Mouse (Mus musculus) cerebellum, adult 11 months (tissue): ENCODE data around the gene Ier5.

Experiments used
- DNase-seq: peaks from one replicate; pipeline ENCODE4 v3.0.0; 2022

Gene Ier5

DNA sequence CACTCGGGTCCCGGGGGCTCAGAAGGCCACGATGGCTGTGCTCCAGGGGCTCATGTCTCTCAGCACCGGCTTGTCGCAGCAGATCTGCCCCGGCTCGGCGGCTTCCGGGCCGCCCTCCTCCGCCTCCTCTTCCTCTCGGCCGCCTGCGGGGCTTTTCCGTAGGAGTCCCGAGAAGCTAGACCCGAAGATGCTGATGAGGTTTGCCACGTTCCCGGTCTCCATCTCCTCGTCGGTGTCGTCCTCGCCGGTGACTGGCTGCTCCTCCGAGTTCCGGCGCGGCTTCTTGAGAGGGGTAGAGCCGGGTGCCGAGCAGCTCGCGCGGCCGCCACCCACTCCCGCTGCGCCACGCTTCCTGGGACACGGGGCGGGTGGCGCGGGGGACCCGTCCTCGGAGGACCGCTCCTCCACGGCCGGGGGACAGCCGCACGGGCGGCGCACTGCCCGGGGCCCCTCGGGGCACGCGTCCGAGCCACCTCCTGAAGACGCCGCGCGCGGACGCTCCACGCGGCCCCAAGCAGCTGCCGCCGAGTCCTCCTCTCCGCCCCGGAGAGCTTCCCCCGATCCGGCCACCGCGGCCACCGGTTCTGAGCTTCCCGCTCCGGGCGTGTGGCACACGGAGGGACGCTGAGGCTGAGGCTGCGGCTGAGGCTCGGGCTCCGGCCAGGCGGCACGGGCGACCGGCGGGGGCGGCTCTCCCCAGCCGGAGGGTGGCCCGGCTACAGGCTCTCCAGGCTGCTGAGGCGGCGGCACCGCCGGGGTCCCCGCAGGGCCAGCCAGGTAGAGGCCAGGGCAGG is 753 bp downstream of the Ier5 start:
- peak; percentile 48 for DNase-seq

DNA sequence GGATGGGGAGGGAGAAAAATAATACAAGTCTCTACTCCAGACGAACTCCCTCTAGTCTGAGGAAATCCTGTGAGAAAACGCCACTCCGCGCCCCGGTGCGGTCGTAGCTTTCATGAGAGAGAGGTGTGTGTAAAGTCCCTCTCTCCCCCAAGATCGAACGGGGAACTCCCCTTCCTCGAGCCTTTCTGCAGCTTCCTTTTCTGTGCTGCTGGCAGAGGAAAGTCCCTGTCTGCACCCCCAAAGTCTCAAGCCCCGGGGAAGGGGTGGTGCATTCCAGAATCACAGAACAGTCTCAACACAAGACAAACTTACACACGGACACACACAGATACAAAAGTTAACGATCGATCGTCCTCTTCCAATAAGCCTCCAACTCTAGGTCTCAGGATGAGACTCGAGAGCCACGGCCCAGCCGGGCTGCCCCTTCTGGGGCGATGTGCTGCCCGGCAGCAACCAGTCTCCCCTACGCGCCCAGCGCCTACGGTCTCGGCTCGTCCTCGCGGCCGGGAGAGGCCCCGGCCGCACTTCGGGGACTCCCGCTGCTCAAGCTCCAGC is 1.4 kb downstream of the Ier5 start:
- DNase-seq: no peak

DNA sequence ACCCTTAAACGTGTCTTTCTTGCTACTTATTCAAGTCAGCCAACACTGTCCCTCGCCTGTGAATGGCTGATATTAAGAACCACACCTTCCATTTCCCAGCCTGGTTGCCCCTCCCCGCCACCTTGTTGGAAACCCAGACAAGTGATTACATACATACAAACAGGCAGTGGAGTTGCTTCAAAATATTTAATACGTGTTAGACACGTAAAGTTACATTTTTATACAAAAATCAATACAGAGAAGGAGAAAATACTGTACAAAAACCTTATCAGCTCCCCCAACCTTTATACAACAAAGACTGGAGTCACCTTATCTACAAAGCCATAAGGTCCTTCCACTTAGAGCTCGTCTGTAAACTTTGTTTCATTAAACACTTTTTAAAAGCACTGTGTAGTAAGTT is 2.1 kb downstream of the Ier5 start:
- no peak for DNase-seq

DNA sequence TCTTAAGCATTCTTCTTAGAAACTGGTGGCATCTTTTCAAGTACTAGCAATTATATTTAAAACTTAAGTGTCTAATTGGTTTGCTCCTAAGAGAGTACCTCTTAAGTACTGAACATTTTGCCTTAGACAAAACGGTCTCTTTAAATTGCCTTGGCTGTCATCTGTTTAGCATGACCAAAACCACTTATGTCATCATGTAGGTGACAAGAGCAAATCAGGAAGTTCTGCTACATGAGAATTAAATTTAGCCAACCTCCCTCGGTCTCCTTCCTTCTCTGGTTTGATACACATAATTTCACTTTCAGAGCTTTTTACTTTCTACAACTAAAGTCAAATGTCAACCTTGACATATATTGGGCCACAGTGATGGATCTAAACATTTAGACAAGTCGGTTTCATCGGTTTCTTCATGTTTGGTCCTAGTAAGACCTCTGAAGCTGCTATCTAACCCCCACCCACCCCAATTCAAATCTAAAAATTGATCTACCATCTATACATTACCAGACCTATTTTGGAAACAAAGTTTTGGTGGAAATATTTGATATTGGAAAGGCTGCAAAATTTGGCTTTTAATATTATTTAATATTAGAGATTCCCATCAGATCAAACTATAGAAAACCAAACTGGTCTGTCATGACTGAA is 2.7 kb downstream of the Ier5 start:
- DNase-seq: no peak

- no peak for DNase-seq
These were observed 5.3 kb downstream of the Ier5 start for GRCm38 (mm10) chr1:155093971-155094707.

- no peak for DNase-seq
These were observed 6.2 kb downstream of the Ier5 start for GRCm38 (mm10) chr1:155093145-155093791.

DNA sequence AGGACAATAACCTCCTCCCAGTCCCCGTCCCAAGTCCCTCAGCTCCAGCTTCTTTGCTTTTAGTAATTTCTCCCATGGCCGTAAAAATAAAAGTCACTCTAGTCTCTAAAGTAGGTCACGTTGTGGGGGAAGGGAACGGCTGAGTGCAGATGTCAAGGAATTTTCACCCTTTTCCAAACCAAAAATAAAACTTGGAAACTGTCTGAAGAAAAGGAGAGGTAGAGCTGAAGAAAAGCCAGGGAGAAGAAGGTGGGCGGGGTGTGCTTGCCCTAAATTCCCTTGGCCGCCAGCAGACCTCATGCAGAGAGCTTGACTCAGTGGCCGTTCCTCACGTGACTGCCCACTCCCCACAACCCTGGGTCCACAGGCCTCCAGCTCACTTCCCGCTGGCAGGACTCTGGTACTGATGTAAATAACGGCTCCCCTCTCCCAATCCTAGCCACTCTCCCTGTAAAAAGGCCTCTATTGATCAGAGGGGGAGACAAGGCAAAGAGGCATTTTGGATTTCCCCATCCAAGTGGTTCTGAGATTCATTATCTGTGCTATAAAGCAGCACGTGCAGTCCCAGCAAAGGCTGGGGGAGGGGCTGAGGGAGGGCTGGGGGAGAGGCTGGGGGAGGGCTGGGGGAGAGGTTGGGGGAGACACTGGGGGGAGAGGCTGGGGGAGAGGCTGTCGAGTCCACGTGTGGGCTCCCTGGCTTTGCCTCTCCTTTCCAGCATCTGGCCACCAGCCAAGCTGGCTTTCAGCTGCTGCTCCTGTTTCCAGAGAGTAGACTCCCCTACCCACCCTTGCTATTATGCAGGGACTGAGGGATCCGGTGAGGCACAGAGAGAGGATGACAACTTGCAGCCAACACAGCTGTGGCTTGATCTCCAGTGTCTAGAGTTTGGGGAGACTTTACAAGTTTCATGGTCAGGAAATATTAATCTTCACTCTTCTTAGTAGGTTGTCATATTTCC is 7.3 kb downstream of the Ier5 start:
- DNase-seq: no peak

DNA sequence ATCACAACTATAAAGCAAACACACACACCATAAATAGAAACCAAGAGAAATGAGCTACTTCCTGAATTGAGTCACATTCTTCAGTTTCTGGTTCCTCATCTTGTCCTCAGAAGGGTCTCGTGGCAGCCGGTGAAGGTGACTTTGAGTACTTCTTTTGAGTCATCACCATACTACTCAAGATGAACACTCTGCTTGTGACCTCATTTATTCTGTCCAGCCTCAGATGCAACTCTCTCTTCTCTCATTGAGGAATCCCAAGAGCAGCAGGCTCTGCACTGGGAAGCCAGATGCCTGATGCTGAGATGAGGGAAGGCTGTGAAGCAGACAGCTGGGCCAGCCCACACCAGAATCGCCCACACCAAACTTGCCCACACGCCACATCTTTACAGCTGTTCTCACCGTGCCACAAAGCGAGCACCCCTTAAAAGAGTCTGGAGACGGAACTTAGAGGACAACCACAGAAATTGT is 8.0 kb downstream of the Ier5 start:
- no peak for DNase-seq

- DNase-seq: no peak
These were observed 8.7 kb downstream of the Ier5 start for GRCm38 (mm10) chr1:155090736-155091135.

DNA sequence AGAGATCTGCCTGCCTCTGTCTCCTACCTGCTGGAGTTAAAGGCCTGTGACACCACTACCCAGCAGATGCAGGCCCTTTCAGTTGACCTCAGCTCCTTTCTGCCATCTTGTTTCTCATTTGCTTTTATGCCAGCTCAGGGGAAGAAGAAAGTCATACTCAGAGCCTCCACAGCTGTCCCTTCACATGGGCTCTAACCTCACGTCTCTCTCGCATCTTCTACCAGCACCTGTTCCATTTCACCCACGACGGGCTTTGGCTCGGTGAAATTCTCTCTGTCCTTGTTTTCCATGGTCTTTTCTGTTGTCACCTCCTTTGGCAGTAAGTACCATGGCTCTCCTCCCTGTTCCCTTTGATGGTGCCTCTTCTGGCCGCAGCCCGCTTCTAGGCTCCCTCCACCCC is 9.1 kb downstream of the Ier5 start:
- no peak for DNase-seq

GRCm38 (mm10) chr1:155088847-155089603 is 10.4 kb downstream of the Ier5 start:
- DNase-seq: no peak

DNA sequence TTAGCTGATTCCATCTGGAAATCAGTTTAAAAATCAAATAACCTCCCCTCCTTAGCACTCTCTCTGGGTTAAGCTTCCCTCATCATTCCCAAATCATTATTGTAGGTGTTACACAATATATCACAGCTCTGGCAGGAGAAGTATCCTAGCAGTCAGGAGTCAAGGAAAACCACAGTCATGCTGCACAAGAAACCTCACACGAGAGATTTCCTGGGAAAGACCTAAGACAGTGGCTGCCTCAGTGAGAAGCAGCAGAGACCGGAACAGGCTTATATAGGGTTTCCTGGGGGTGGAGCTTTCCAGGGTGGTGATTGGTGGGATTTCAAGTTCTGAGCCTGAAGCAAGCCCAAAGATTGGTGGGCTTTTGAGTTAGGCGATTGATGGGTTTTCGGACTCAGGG is 11.4 kb downstream of the Ier5 start:
- no peak for DNase-seq

- no peak for DNase-seq
These were observed 12.5 kb downstream of the Ier5 start for GRCm38 (mm10) chr1:155086893-155087292.

DNA sequence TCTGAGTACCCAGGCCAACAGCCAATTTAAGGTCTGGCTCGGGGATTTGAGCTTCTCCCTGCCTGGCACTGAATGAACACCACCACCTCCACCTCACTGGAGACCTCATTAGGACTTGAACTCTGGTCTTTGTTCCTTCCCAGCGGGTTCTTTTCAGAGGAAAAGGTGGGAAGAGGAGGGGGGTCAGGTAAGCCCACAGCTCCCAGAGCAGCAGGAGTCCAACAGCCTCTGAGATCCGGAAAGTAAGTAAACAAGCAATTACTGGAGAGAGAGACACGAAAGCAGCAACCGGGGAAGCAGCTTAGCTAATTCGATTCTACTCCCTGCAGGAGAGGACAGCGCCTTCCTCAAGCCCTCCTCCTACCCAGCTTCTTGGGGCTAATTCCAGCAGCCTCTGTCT is 13.0 kb downstream of the Ier5 start:
- DNase-seq: no peak

DNA sequence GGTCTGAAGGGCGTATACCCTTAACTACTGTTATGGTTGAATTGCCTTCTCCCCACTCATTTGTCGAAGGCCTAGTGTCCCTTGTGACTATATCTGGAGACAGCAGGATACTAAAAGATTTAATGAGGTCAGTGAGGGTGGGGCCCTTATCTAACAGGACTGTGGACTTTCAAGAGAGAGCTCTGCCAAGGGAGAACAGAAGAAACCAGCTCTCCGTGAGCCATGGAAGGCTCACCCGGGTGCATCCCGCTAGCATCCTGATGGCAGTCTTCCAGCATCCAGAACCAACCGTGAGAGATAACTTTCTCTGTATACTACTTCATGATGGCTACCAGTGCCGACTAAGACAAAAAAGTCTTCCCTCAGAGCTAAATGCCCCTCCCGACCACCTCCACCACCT is 14.6 kb downstream of the Ier5 start:
- no peak for DNase-seq

GRCm38 (mm10) chr1:155083271-155084265 is 15.9 kb downstream of the Ier5 start:
- DNase-seq: peak; percentile 84

GRCm38 (mm10) chr1:155082965-155083268 is 16.5 kb downstream of the Ier5 start:
- DNase-seq: no peak

- DNase-seq: no peak
These were observed 17.1 kb downstream of the Ier5 start for GRCm38 (mm10) chr1:155082158-155082964.

DNA sequence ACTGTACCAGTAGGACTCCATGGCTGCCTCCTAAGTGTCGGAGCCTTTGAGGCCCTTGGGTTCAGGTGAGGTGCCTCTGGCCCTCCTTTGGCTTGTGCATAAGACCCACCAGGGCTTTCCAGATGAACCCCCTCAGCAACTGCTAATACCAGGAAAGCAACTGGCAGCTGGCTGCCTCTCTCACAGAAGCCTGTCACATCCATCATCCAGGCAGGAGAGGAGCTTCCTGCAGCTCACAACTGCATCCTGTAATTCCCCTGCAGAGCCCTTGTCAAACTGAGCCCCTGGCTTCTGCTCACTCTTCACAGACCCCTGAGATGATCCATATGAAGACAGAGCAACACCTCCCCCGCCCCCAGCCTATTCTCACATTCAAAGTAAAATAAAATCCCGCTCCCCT is 21.8 kb downstream of the Ier5 start:
- no peak for DNase-seq
